Mouse (Mus musculus) C2C12 (cell line): ENCODE data around the gene Zc3h8. TPM values are rescaled to one million over a fixed set of nuclear protein-coding genes. Genes with fewer than 3 reads are reported as not detected.

Experiments used
- H3K27me3 ChIP-seq: one replicate; pipeline ENCODE4 v1.6.1; 2011; ENCODE audit not compliant: control insufficient read depth, insufficient read depth, insufficient read length
- H3K36me3 ChIP-seq: one replicate; pipeline ENCODE4 v1.6.1; 2011; ENCODE audit not compliant: control insufficient read depth, insufficient read depth
- H3K4me3 ChIP-seq: one replicate; pipeline ENCODE4 v1.5.1; 2011; ENCODE audit warnings: mild to moderate bottlenecking, control low read depth; ENCODE audit not compliant: poor library complexity, insufficient read depth, severe bottlenecking
- H3K79me2 ChIP-seq: one replicate; pipeline ENCODE4 v1.6.1; 2011; ENCODE audit not compliant: control insufficient read depth, insufficient read depth
- H3K79me3 ChIP-seq: one replicate; pipeline ENCODE4 v1.6.1; 2011; ENCODE audit warnings: low read depth, control low read depth
- H3ac ChIP-seq: one replicate; pipeline ENCODE3; 2011; ENCODE audit warnings: low read depth; ENCODE audit not compliant: control insufficient read depth, insufficient read length
- CEBPB ChIP-seq: IDR thresholded peaks from one replicate; pipeline ENCODE4 v1.6.1; 2011; ENCODE audit warnings: low read depth, mild to moderate bottlenecking, control low read depth, moderate library complexity
- CTCF ChIP-seq: IDR thresholded peaks from one replicate; pipeline ENCODE4 v1.5.1; 2011; ENCODE audit not compliant: control insufficient read depth, insufficient read depth, insufficient read length
- FOSL1 ChIP-seq: IDR thresholded peaks from one replicate; pipeline ENCODE4 v1.8.0; 2011; ENCODE audit warnings: mild to moderate bottlenecking, low read length; ENCODE audit not compliant: poor library complexity, insufficient read depth, severe bottlenecking
- MAX ChIP-seq: IDR thresholded peaks from one replicate; pipeline ENCODE4 v1.6.1; 2011; ENCODE audit warnings: mild to moderate bottlenecking, control low read depth
- MYOD1 ChIP-seq: IDR thresholded peaks from one replicate; pipeline ENCODE4 v1.6.1; 2011; ENCODE audit warnings: low read depth; ENCODE audit not compliant: control insufficient read depth, insufficient read length
- MYOG ChIP-seq: IDR thresholded peaks from one replicate; pipeline ENCODE4 v1.6.1; 2011; ENCODE audit not compliant: control insufficient read depth, insufficient read length; ENCODE audit errors: extremely low read depth
- USF1 ChIP-seq: IDR thresholded peaks from one replicate; pipeline ENCODE4 v1.6.1; 2011; ENCODE audit warnings: low read depth, mild to moderate bottlenecking, control low read depth, moderate library complexity
- long read RNA-seq, 2 experiments: library from polyadenylated mRNA; unstranded; transcript quantifications; one replicate each; pipeline ENCODE4 v2.0.0; 2019 to 2020
- polyA plus RNA-seq: library from polyadenylated mRNA; unstranded; fragments of >200 nt; fragmentation: generic; extraction: Trizol; gene quantifications from one replicate; pipeline ENCODE4 v1.2.1, GENCODE M21; 2012; ENCODE audit warnings: missing spikeins

The Zc3h8 gene
- polyA plus RNA-seq: 2.6 TPM
- long read RNA-seq, experiment 1, partial matches to known transcripts: 3 of 6 reads
- long read RNA-seq, experiment 1, other reads (novel, unspliced or antisense): 1 of 6 reads
- long read RNA-seq, experiment 2, partial matches to known transcripts: 1 of 5 reads
- long read RNA-seq, experiment 2, other reads (novel, unspliced or antisense): 4 of 5 reads

- peaks cover 9% of the 10 kb centered on the region for H3K79me2 ChIP-seq
- H3K27me3 ChIP-seq: no peaks in the 10 kb centered on the region
- H3K79me3 ChIP-seq: peaks cover 2% of the 10 kb centered on the region
- H3K4me3 ChIP-seq: peak within 1 kb of the TSS; percentile 51
- TF ChIP-seq MYOG: no peak
- no peak for TF ChIP-seq CEBPB
- TF ChIP-seq USF1: no peak
- peak; percentile 87 for TF ChIP-seq MAX
- no peak for TF ChIP-seq FOSL1
- no peak for TF ChIP-seq MYOD1
- TF ChIP-seq CTCF: no peak
- peaks cover 5% of the 10 kb centered on the region for H3K36me3 ChIP-seq
- peak within 1 kb of the TSS; percentile 75 for H3ac ChIP-seq
These were observed at the start of gene Zc3h8 for GRCm38 (mm10) chr2:128943538-128944528. Gene Zc3h8, minus strand, starts transcription at chr2:128944077.

- Histone ChIP-seq H3K4me3 (no peak overlapping the region), H3K36me3 (no peaks in the 10 kb centered on the region), H3K79me3 (no peaks in the 10 kb centered on the region), H3K27me3 (no peaks in the 10 kb centered on the region), H3ac (no peak overlapping the region), H3K79me2 (no peaks in the 10 kb centered on the region)
- TF ChIP-seq FOSL1: no peak
- TF ChIP-seq CEBPB: no peak
- no peak for TF ChIP-seq CTCF
- no peak for TF ChIP-seq USF1
- TF ChIP-seq MAX: no peak
- TF ChIP-seq MYOG: no peak
- TF ChIP-seq MYOD1: no peak
These were observed 40.9 kb upstream of the Zc3h8 start for GRCm38 (mm10) chr2:128984746-128985145.

GRCm38 (mm10) chr2:128975572-128975971 is 31.7 kb upstream of the Zc3h8 start:
- Histone ChIP-seq H3K27me3 (no peaks in the 10 kb centered on the region), H3ac (no peak overlapping the region), H3K79me2 (no peaks in the 10 kb centered on the region), H3K36me3 (no peaks in the 10 kb centered on the region), H3K79me3 (no peaks in the 10 kb centered on the region), H3K4me3 (no peak overlapping the region)
- TF ChIP-seq CEBPB (no peak), MYOG (no peak), MAX (no peak), MYOD1 (no peak), FOSL1 (no peak), USF1 (no peak), CTCF (no peak)

GRCm38 (mm10) chr2:128972301-128972700 is 28.4 kb upstream of the Zc3h8 start:
- Histone ChIP-seq H3ac (no peak overlapping the region), H3K79me2 (no peaks in the 10 kb centered on the region), H3K27me3 (no peaks in the 10 kb centered on the region), H3K79me3 (no peaks in the 10 kb centered on the region), H3K36me3 (no peaks in the 10 kb centered on the region), H3K4me3 (no peak overlapping the region)
- no peak for TF ChIP-seq CEBPB

GRCm38 (mm10) chr2:128968475-128969083 is 24.7 kb upstream of the Zc3h8 start:
- H3K79me2 ChIP-seq: no peaks in the 10 kb centered on the region
- H3K4me3 ChIP-seq: peak overlapping the region; percentile 97
- H3ac ChIP-seq: peak overlapping the region; percentile 84
- H3K27me3 ChIP-seq: no peaks in the 10 kb centered on the region
- H3K79me3 ChIP-seq: no peaks in the 10 kb centered on the region
- H3K36me3 ChIP-seq: no peaks in the 10 kb centered on the region
- no peak for TF ChIP-seq CEBPB
- TF ChIP-seq USF1: no peak
- no peak for TF ChIP-seq FOSL1
- no peak for TF ChIP-seq CTCF
- no peak for TF ChIP-seq MYOG
- TF ChIP-seq MAX: no peak
- no peak for TF ChIP-seq MYOD1
